Mouse (Mus musculus): ENCODE measurements around the gene Tmem235.
"Not testable (repeated sequence)": the region's sequence is repeated elsewhere in the genome, so short reads cannot be mapped to it uniquely, and the experiment has no call there.

Gene Tmem235

GRCm38 (mm10) chr11:117832086-117832969 lies 28.2 kb upstream of the Tmem235 start:
- peak; percentile 32 for DNase-seq (ENCODE audit: low spot score)

- not testable (repeated sequence) for DNase-seq (ENCODE audit: low spot score)
These were observed 27.0 kb upstream of the Tmem235 start for GRCm38 (mm10) chr11:117833509-117833908.

GRCm38 (mm10) chr11:117834086-117834485 lies 26.5 kb upstream of the Tmem235 start:
- DNase-seq (ENCODE audit: low spot score) = no peak

GRCm38 (mm10) chr11:117836306-117836705 lies 24.2 kb upstream of the Tmem235 start:
- DNase-seq (ENCODE audit: low spot score) = no peak

GRCm38 (mm10) chr11:117838572-117838971 lies 22.0 kb upstream of the Tmem235 start:
- no peak for DNase-seq (ENCODE audit: low spot score)

- no peak for DNase-seq (ENCODE audit: low spot score)
These were observed 21.5 kb upstream of the Tmem235 start for GRCm38 (mm10) chr11:117839021-117839420.

- no peak for DNase-seq (ENCODE audit: low spot score)
These were observed 19.6 kb upstream of the Tmem235 start for GRCm38 (mm10) chr11:117840910-117841309.

- DNase-seq (ENCODE audit: low spot score) = no peak
These were observed 17.1 kb upstream of the Tmem235 start for GRCm38 (mm10) chr11:117843434-117843833.

- no peak for DNase-seq (ENCODE audit: low spot score)
These were observed 15.6 kb upstream of the Tmem235 start for GRCm38 (mm10) chr11:117844997-117845396.

GRCm38 (mm10) chr11:117845651-117846050 lies 14.9 kb upstream of the Tmem235 start:
- no peak for DNase-seq (ENCODE audit: low spot score)

GRCm38 (mm10) chr11:117846640-117847039 lies 13.9 kb upstream of the Tmem235 start:
- no peak for DNase-seq (ENCODE audit: low spot score)

- no peak for DNase-seq (ENCODE audit: low spot score)
These were observed 12.8 kb upstream of the Tmem235 start for GRCm38 (mm10) chr11:117847593-117848215.

GRCm38 (mm10) chr11:117848271-117848984 lies 12.1 kb upstream of the Tmem235 start:
- DNase-seq (ENCODE audit: low spot score) = no peak

GRCm38 (mm10) chr11:117848985-117849671 lies 11.4 kb upstream of the Tmem235 start, which contains the start of gene Birc5:
Gene Birc5, plus strand, starts transcription at chr11:117849251.
- DNase-seq (ENCODE audit: low spot score) = peak; percentile 92

GRCm38 (mm10) chr11:117852875-117853274 lies 7.7 kb upstream of the Tmem235 start:
- no peak for DNase-seq (ENCODE audit: low spot score)

- no peak for DNase-seq (ENCODE audit: low spot score)
These were observed 6.3 kb upstream of the Tmem235 start for GRCm38 (mm10) chr11:117854241-117854640.

GRCm38 (mm10) chr11:117855360-117855759 lies 5.2 kb upstream of the Tmem235 start:
- no peak for DNase-seq (ENCODE audit: low spot score)

- no peak for DNase-seq (ENCODE audit: low spot score)
These were observed 4.6 kb upstream of the Tmem235 start for GRCm38 (mm10) chr11:117855975-117856374.

GRCm38 (mm10) chr11:117857462-117857861 lies 3.1 kb upstream of the Tmem235 start:
- no peak for DNase-seq (ENCODE audit: low spot score)

GRCm38 (mm10) chr11:117858392-117858791 lies 2.2 kb upstream of the Tmem235 start:
- no peak for DNase-seq (ENCODE audit: low spot score)

GRCm38 (mm10) chr11:117863174-117863856 lies 2.8 kb downstream of the Tmem235 start:
- no peak for DNase-seq (ENCODE audit: low spot score)
